Mouse (Mus musculus) embryonic stem cell, embryonic (primary cell): ENCODE data around the gene Haus7.

ENCODE experiments used
- CTCF ChIA-PET, 4 experiments: fragments of 300-600 bp in 2 of 4; fragments of 350-600 bp in 2 of 4; sonication (Branson Sonifier 250); formaldehyde crosslinking; loops; one replicate each; lab custom pipeline; 2022; ENCODE audit warnings: inconsistent platforms in 2 of 4; lab: Charles Lee
- POLR2A ChIA-PET, 4 experiments: fragments of 300-600 bp in 2 of 4; fragments of 350-600 bp in 2 of 4; sonication (Branson Sonifier 250); formaldehyde crosslinking; loops; one replicate each; lab custom pipeline; 2022; ENCODE audit warnings: antibody characterized with exemption in 4 of 4, inconsistent platforms in 1 of 4; lab: Charles Lee

The Haus7 gene

GRCm38 (mm10) chrX:73458877-73459392 is at the start of gene Haus7:
Haus7 (minus strand) TSS chrX:73459044.
- ChIA-PET CTCF (interaction anchor here (0.6 to 1.6 kb wide), 33 partner anchors 12 to 997 kb away, joined by 3 to 46 read pairs (median 4); partner anchors contain the start of genes Dusp9 (in 1 of the 4), Flna (in 1 of the 4) and Pnck (in 1 of the 4)), POLR2A (interaction anchor here in 3 of 4 experiments (0.6 to 2.4 kb wide), 47 partner anchors 9 to 1966 kb away, joined by 3 to 14 read pairs (median 4); partner anchors contain the start of genes Bcap31 (in 2 of the 3), Renbp (in 2 of the 3), Abcd1 (in 1 of the 3) and Atp2b3 (in 1 of the 3))

- ChIA-PET CTCF (interaction anchor here in 2 of 4 experiments (0.6 to 1.4 kb wide), 2 partner anchors 13 to 288 kb away, joined by 3 to 4 read pairs; no protein-coding TSS in a partner anchor), POLR2A (interaction anchor here in 1 of 4 experiments (0.6 kb wide), 1 partner anchor 70 kb away, joined by 3 read pairs; no protein-coding TSS in a partner anchor)
Observed at GRCm38 (mm10) chrX:73506577-73506976, 47.7 kb upstream of the Haus7 start.

- ChIA-PET POLR2A (no interaction called here), CTCF (interaction anchor here in 2 of 4 experiments (0.7 kb wide), 2 partner anchors 11 to 85 kb away, joined by 3 read pairs; no protein-coding TSS in a partner anchor)
Observed at GRCm38 (mm10) chrX:73505130-73505735, 46.4 kb upstream of the Haus7 start.

GRCm38 (mm10) chrX:73496746-73497145 is 37.9 kb upstream of the Haus7 start:
- ChIA-PET POLR2A (no interaction called here), CTCF (interaction anchor here in 2 of 4 experiments (1.0 kb wide), 2 partner anchors 38 to 162 kb away, joined by 3 read pairs; partner anchors contain the start of gene Haus7 (in 1 of the 2))

- CTCF ChIA-PET = interaction anchor here (0.6 to 2.5 kb wide), 44 partner anchors 8 to 486 kb away, joined by 3 to 46 read pairs (median 4); partner anchors contain the start of genes Haus7 (in 4 of the 4), Pnck (in 2 of the 4), Atp2b3 (in 1 of the 4) and Bgn (in 1 of the 4)
- POLR2A ChIA-PET = interaction anchor here in 3 of 4 experiments (0.5 to 2.7 kb wide), 9 partner anchors 9 to 485 kb away, joined by 3 to 10 read pairs (median 6); partner anchors contain the start of genes Haus7 (in 2 of the 3), Atp2b3 (in 1 of the 3) and Bgn (in 1 of the 3)
Observed at GRCm38 (mm10) chrX:73493567-73493966, 34.7 kb upstream of the Haus7 start.

- ChIA-PET CTCF (interaction anchor here in 2 of 4 experiments (0.6 to 2.0 kb wide), 2 partner anchors 32 to 424 kb away, joined by 4 to 6 read pairs; partner anchors contain the start of gene Haus7 (in 1 of the 2)), POLR2A (no interaction called here)
Observed at GRCm38 (mm10) chrX:73490804-73491203, 32.0 kb upstream of the Haus7 start.

GRCm38 (mm10) chrX:73490186-73490585 is 31.3 kb upstream of the Haus7 start:
- CTCF ChIA-PET = interaction anchor here in 1 of 4 experiments (2.0 kb wide), 1 partner anchor 31 kb away, joined by 6 read pairs; the partner anchor contains the start of gene Haus7
- POLR2A ChIA-PET = no interaction called here

- POLR2A ChIA-PET = interaction anchor here in 1 of 4 experiments (0.9 kb wide), 1 partner anchor 13 kb away, joined by 3 read pairs; no protein-coding TSS in a partner anchor
- CTCF ChIA-PET = no interaction called here
Observed at GRCm38 (mm10) chrX:73486920-73487319, 28.1 kb upstream of the Haus7 start.

- ChIA-PET CTCF (interaction anchor here in 1 of 4 experiments (1.1 kb wide), 1 partner anchor 26 kb away, joined by 4 read pairs; the partner anchor contains the start of gene Haus7), POLR2A (interaction anchor here in 1 of 4 experiments (0.6 kb wide), 1 partner anchor 477 kb away, joined by 4 read pairs; no protein-coding TSS in a partner anchor)
Observed at GRCm38 (mm10) chrX:73484870-73485269, 26.0 kb upstream of the Haus7 start.

GRCm38 (mm10) chrX:73484076-73484475 is 25.2 kb upstream of the Haus7 start:
- CTCF ChIA-PET = interaction anchor here (0.6 to 1.6 kb wide), 3 partner anchors 9 to 25 kb away, joined by 3 to 5 read pairs (median 4); partner anchors contain the start of gene Haus7 (in 1 of the 4)
- POLR2A ChIA-PET = interaction anchor here in 1 of 4 experiments (0.8 to 1.7 kb wide), 3 partner anchors 9 to 25 kb away, joined by 3 to 10 read pairs (median 3); partner anchors contain the start of gene Haus7

- ChIA-PET CTCF (interaction anchor here in 2 of 4 experiments (0.6 to 1.6 kb wide), 2 partner anchors 10 to 14 kb away, joined by 3 to 5 read pairs; no protein-coding TSS in a partner anchor), POLR2A (interaction anchor here in 1 of 4 experiments (0.8 to 1.7 kb wide), 3 partner anchors 9 to 25 kb away, joined by 3 to 10 read pairs (median 3); partner anchors contain the start of gene Haus7)
Observed at GRCm38 (mm10) chrX:73483484-73483810, 24.6 kb upstream of the Haus7 start, which contains the start of gene Bgn. Bgn (plus strand) TSS chrX:73483602.

- ChIA-PET CTCF (interaction anchor here in 2 of 4 experiments (0.6 to 1.6 kb wide), 2 partner anchors 11 to 31 kb away, joined by 4 to 5 read pairs; no protein-coding TSS in a partner anchor), POLR2A (interaction anchor here in 2 of 4 experiments (0.9 to 1.7 kb wide), 3 partner anchors 9 to 24 kb away, joined by 3 to 10 read pairs (median 6); partner anchors contain the start of gene Haus7 (in 1 of the 2))
Observed at GRCm38 (mm10) chrX:73482643-73483483, 24.0 kb upstream of the Haus7 start.

- CTCF ChIA-PET = interaction anchor here in 1 of 4 experiments (1.1 kb wide), 1 partner anchor 13 kb away, joined by 4 read pairs; no protein-coding TSS in a partner anchor
- POLR2A ChIA-PET = interaction anchor here in 2 of 4 experiments (1.6 to 2.1 kb wide), 2 partner anchors 21 to 22 kb away, joined by 5 to 7 read pairs; partner anchors contain the start of gene Haus7 (in 2 of the 2)
Observed at GRCm38 (mm10) chrX:73480334-73480733, 21.5 kb upstream of the Haus7 start.

- POLR2A ChIA-PET = interaction anchor here in 1 of 4 experiments (2.1 kb wide), 1 partner anchor 21 kb away, joined by 7 read pairs; the partner anchor contains the start of gene Haus7
- CTCF ChIA-PET = interaction anchor here in 1 of 4 experiments (1.1 kb wide), 1 partner anchor 14 kb away, joined by 4 read pairs; no protein-coding TSS in a partner anchor
Observed at GRCm38 (mm10) chrX:73479656-73480055, 20.8 kb upstream of the Haus7 start.

GRCm38 (mm10) chrX:73477500-73477899 is 18.7 kb upstream of the Haus7 start:
- ChIA-PET CTCF (interaction anchor here in 2 of 4 experiments (0.5 to 1.1 kb wide), 2 partner anchors 16 to 25 kb away, joined by 3 to 4 read pairs; no protein-coding TSS in a partner anchor), POLR2A (no interaction called here)

GRCm38 (mm10) chrX:73476621-73477020 is 17.8 kb upstream of the Haus7 start:
- POLR2A ChIA-PET = interaction anchor here in 1 of 4 experiments (1.0 kb wide), 1 partner anchor 18 kb away, joined by 3 read pairs; the partner anchor contains the start of gene Haus7
- CTCF ChIA-PET = interaction anchor here in 1 of 4 experiments (1.1 kb wide), 1 partner anchor 17 kb away, joined by 3 read pairs; no protein-coding TSS in a partner anchor
